Mouse (Mus musculus) thymus, adult 2 months (tissue): ENCODE measurements at regions not wholly inside any gene's neighbourhood (a gene's known extent, or its start where the extent isn't known, plus 50 kb on each side); places are given as distances from the start of the nearest gene placed in this dataset.

Source experiments
- CTCF ChIP-seq: fragments of 200-500 bp; IDR thresholded peaks from 2 replicates; pipeline ENCODE4 v1.5.1; 2012; ENCODE audit warnings: mild to moderate bottlenecking, control low read depth, low read length, moderate library complexity, borderline replicate concordance; ENCODE audit not compliant: control insufficient read depth, poor library complexity, insufficient read depth; ENCODE audit errors: extremely low read depth
- POLR2A ChIP-seq: fragments of 200-500 bp; IDR thresholded peaks from 2 replicates; pipeline ENCODE4 v1.6.1; 2012; ENCODE audit warnings: mild to moderate bottlenecking, low read length, control low read depth, moderate library complexity; ENCODE audit not compliant: control insufficient read depth, poor library complexity, insufficient read depth; ENCODE audit errors: extremely low read depth

DNA sequence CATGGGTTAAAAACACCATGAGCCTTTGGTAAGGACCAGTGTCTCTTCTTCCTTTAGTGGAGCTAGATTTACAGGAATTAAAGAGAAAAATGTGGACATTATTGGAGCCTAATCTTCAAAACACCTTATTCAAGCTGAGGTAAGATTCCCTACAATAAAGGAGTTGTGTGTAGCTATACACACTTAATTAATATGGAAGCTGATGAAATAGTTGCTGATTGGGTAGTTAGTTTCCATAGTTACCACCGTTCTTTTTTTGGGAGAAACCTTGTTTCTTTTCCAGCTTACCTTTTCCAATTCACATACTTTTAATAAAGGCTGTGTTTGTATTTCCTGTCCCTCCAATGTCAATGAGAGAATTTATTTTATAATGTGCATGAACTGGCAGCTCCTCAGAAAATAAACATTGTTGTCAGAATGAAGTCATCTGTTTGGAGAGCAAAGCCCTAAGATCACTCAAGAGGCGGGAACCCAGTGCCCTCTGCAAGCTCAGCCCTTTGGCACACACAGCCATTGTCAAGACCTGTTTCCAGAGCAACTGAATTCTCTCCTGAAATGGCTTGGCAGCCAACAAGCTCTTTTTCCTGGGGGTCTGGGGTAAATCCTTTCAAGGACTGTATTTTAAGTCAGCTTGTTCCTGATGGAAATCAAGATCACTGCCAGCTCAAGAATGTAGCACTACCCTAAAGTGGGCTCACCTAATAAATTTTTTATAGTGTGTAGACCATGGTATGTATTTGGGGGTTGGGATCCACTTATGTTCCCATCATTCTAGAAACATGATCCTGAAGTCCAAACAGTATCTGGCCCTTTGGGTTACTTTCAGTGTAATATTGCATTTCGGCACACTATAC lies 128.8 kb downstream of the Qpct start:
- TF ChIP-seq CTCF (no peak), POLR2A (no peak)
